Mouse (Mus musculus) lung, postnatal 36 days (tissue): ENCODE results near the gene Retsat.
A peak's percentile ranks its signal among the peaks of the same experiment; 100 is the strongest.

Source experiments
- DNase-seq: peaks from one replicate; pipeline ENCODE4 v3.0.0; 2022; ENCODE audit warnings: mixed read lengths

Gene Retsat

DNA sequence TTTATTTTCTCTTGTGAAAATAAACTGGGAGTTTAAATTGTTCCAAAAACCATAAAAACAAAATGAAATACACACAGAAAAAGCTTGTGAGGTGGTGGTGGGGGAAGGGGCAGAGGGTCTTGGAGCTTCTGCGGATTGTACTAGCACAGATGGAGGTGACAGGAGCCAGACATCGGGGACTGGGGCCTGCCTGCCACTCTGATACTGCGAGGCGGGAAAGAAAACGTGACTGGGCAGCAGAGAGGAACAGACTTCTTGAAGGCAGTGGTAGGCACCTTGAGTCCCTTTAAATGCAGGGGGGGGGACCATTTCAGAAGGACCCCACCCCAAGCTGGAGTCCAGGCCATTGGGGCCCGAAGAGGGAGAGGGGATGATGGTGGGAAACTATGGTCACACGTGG lies 28.1 kb downstream of the Retsat start:
- DNase-seq = no peak

DNA sequence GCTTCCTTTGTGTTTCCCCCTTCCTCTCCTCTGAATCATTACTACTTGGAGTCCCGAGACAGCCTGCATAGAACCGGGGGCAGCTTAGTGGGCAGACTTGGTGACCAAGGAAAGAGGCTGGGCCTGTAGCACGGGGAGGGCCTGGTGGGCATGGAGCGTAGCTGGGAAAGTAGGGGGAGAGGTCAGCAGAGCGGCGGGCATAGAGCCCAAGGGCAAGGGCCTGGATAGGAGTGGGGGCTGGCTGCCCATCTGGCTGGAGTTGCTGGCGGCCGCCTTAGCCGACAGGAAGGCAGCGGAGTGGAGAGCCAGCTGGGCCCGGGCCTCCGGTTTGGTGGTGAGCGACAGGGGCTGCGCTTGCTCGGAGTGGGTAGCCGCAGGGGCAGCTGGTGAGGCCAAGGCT lies 29.0 kb downstream of the Retsat start:
- DNase-seq = no peak

DNA sequence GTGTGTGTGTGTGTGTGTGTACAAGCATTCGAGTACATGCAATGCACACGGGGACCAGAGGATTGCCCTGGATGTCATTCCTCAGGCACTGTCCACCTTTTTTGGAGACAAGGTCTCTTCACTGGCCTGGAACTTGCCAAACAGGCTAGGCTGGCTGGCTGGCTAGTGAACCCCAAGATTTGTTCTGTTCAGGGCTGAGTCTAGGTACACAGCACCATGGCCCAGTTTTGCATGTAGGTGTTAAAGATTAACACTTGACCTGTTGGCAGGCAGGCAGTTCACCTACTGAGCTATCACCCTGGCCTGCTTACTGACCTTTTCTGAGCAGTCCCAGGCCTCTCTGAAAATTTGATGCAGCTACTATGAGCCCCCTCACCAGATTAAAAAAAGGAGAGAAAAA lies 32.1 kb downstream of the Retsat start:
- peak; percentile 42 for DNase-seq

DNA sequence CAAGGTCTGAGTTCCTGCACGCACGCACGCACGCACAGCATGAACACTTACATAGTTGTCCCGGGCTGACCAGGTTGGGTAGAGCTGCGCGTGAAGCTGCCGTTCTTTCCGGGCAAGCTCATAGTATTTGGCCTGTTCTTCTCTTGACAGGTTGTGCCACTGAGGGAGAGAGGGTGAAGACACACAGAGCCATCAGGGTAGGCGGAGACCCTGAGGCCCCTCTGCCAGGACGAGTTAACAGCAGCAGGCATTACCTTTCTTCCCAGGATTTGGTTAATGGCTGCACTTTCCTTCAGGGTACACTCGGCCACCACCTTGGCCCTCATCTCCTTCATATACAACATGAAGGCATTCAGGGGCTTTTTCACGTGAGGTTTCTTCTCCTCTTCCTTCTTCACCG lies 32.7 kb downstream of the Retsat start:
- DNase-seq = no peak

DNA sequence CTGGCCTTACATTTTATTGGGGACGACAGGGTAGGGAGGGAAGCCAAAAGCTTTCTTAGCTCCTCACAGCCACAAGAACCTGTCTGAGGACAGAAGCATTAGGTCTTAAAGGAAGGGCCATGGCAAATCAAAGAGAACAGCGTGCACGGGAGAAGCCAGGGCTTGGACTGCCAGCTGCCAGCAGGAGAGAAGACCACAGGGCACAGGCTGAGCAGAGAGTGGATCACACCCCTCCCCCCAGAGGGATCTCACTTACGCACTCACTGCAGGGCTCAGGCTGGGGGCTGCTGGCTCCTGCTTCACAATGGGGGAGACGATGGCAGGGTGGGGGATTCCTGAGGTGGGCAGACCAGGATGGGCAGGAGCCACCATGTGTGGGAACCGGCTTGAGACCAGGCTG lies 33.4 kb downstream of the Retsat start:
- DNase-seq = no peak

DNA sequence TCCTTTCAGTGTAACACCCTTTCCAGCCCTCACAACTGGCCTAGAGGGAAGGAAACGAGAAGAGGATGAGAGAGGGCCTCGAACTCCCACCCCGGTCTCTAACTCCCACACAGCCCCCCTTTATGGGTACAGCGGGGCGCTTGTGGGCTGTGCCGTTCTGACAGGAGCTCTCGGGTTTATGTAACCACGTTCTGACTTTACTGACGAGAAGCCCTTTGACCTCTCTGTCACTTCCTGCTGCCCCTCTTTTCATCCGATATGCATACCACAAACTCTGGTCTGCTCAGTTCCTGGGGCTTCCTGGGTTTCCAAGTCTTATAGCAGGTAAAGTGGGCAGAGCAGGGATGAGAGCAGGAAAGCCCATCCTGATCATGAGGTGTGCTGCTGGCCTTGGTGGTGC lies 36.0 kb downstream of the Retsat start:
- no peak for DNase-seq

DNA sequence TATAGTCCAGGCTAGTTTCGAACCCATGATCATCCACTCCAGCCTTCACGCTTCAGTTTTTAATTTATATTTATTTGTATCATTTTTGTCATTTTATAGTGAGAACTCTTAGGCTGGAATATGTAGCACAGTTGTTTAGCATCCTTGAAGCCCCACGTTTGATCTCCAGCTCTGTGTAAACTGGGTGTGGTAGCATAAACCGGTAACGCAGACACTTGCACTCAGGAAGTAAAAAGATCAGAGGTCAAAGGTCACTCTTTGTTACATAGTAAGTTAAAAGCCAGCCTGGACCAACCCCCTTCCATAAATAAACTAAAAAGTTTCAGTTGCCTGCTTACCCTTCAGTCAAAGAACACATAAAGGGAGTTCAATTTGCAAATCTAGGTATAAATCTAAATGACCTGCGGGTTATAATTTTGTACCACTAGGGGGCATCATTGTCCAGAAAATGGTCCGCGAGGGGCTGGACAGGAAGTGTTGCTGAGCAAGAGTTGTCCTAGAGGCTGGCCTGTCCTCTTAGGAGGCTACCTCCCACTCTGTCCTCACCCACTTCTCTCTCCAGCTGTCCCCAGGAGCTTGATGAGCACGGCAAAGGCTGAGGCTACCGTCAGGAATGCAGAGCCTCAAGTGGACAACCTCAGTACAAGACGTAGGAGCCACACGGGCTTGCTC lies 37.6 kb downstream of the Retsat start:
- peak; percentile 85 for DNase-seq

DNA sequence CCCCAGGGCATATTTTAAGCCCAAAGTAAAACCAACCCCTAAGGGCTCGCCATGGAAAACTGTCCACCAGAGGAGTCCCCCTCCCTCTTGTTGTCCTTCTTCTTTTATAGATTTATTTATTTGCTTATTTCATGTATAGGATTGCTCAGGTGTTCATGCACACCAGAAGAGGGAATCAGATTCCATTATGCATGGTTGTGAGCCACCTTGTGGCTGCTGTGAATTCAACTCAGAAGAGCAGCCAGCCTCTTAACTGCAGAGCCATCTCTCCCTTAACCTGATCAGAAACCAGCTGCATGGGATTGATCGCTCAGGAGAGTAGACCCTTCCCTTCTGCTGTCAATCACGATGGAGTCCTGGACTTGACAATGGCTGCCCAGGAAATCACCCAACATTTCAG lies 38.7 kb downstream of the Retsat start:
- no peak for DNase-seq

DNA sequence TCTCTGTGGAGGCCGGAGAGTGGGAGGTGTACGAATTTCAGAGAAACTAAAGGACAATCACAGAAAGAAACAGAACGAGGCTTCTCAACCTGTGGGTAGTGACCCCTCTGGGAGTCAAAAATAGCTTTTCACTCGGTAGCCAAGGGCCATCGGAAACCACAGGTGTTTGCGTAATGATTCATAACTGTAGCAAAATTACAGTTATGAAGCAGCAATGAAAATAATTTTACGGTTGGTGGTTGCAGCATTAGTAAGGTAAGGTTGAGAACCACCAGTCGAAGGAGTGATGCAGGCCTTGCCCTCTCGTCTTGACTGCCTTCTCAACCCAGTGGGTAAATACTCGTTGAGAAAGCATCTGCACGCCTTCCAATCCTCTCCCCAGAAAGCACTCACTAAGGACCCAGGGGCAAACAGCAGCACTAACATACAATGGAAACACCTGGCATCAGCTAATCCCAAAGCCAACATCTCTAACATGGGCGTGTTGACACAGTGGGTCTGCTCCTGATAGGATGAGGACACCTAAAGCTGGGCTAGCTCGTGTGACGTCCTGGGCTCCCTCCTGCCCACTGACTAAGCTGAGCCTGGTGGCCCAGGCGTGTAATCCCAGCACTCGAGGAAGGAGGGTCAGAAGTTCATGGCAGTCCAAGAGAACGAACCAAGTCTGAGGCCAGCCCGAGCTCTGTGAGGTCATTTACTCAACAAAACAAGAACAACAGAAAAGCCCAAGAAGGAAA lies 43.1 kb downstream of the Retsat start:
- peak; percentile 39 for DNase-seq

DNA sequence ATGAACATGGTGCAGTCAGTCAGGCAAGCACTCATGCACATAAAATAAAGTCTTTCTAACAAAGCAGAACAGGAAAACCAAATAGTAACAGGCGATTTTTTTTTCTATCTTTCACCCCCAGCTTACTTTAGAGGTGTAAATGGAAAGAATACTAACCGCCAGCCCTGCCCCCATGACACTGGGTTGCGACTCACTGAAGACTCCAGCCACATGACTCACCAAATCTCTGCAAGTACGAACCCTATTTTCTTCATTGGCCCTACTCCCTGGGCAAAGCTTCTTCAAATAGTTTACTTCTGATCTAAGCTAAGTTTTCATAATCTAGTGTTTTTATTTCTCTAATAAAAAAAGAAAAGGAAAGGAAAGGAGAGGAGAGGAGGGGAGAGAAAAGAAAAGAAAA lies 46.3 kb downstream of the Retsat start:
- DNase-seq = no peak

DNA sequence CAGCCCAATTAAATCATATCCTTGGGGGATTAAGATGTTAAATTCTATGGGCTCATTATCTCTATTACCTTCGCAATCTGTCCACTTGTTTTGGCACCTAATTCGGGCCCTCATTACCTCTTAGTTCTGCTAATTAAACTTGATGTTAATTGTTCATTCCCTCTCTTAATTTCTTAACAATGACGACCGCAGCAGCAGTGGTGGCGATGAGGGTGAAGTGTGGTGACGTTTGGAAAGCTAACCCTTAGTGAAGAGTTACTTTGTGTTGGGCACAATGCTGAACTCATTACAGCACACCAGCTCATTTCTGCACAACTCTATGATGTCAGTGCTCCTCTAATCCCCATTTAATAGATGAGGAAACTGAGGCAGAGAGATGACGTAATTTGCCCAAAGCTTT lies 47.1 kb downstream of the Retsat start:
- DNase-seq = no peak

DNA sequence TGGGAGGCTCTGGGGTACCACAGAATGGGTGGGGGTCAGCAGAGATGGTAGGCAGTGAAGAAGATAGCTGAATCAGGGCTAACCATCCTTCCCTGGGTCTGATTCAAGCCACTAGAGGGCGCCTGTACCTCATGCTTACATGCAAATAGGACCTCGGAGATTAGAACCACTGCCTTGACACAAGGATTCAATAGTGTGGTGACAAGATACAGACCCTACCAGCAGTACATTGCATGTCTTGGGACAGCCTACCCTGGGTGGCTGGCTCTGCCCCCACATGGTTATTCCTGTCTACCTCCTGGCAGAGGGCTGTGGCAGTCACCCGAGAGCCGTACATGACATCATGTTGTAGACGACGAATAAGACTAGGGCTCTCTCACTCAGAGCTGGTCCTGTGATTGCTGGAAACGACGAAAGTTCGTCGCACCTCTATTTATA lies 49.1 kb downstream of the Retsat start:
- DNase-seq = peak; percentile 88

DNA sequence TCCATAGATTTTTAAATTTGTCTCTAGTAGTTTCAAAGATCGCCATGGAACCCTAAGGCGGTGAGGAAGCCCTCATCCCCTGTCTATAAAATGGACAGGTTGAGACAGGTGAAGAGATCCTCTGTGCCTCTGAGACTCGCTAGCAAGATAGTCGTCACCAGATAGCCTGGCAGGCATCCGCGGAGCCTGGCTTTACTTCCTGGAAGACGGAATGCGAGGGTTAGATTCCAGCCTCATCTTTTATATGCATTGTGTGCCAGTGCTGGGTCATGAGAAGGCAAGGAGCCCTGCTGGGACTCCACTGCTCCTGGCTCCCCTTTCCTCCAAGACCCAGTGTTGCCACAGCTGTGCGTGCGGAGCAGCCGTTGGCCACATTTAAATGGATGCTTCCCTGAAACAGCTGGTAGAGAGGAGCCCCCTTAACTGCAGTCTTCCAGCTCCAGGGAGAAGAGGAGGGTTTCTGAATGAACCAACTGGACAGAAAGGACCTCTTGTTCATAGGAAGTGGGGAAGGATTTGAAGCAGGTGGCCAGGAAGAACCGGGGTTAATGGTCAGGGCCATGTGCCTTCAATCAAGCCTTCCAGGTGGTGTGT lies 49.8 kb downstream of the Retsat start:
- no peak for DNase-seq

DNA sequence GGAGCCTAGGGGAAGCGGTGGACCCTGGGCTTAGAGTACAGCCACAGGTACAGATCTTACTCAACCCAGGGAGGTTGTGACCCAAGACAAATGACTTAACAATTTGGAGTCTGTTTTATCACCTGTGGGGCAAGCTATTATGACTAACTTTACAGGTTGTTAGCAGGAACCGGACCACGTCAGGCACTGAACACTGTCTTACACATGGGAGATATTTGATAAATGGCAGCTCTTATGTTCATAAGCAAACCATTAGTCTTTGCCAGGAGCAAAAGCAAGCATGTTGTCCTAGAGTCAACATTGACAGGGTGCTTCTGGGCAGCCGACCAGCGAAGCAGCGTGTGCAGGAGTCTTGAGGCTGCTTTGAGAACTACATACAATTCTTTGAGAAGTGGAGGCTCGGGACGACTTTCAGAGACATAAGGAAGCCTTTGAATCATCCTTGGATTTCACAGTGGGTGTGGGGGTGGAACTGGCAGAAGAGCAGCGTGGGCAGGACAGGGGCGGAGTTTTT lies 52.1 kb downstream of the Retsat start:
- peak; percentile 80 for DNase-seq

DNA sequence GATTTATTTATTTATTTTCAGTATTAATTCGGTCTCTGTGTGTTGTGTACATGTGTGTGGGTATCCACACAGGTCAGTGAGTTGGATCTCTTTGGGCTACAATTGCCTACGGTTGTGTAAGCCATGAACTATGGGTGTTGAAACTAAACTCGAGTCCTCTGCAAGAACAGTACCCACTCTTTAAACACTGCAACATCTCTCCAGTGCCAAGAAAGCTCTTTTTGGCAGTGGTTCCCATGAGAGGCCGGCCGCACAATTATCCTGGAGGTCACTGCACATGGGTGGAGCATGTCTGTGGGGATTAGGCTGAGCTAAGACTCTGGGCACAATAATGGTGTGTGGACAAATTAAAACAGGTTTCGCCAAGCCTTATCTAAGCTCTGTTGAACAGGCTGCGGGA lies 55.1 kb downstream of the Retsat start:
- peak; percentile 93 for DNase-seq

DNA sequence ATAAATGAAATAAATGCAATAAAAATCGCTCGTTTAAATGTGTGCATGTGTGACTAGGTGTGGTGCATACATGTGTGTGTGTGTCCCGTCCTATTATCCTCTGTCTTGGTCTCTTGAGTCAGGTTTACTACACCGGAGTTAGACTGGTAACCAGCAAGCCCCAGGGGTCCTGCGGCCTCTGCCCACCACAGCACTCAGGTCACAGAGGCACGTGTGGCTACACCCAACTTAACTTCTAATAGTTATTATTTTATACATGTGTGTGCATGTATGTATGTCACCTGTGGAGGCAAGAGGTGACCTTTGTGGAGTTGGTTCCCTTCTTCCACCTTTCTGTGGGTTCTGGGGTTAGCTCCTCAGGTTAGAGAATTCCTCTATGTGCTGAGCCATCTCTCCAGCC lies 56.1 kb downstream of the Retsat start:
- DNase-seq = no peak

DNA sequence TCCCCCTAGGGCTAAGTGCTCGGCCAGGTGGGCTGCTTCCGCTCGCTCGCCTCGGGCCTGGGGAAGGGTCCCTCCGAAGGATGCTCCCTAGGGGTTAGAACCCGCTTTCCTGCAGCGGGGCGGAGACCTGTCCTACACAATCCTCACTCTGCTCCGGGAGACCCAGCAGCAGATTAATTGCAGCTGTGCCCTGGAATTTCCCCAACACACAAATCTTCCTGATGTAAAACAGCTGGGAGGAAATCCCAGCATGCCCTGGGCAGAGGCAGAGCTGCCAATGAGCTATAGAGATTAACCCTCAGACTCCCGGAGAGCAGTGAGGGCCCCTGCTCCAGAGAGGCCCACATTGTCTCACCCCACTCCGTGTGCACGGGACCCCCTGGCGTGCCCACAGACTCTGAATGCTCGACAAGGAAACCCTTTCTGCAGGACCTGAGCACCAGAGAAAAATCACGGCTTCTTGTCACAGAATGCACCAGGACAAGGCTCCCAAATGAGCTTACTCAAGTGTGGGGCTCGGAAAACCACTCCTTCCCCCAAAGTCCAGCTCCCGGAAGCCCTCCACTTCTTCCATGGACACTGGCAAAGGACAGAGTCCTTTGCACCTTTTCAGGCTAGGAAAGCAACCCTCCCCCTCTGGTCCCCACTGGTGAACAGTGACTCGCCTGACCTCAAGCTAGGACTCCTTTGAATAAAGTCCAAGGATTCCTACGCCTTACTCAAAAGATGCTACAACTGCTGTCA lies 57.2 kb downstream of the Retsat start:
- DNase-seq = peak; percentile 72

DNA sequence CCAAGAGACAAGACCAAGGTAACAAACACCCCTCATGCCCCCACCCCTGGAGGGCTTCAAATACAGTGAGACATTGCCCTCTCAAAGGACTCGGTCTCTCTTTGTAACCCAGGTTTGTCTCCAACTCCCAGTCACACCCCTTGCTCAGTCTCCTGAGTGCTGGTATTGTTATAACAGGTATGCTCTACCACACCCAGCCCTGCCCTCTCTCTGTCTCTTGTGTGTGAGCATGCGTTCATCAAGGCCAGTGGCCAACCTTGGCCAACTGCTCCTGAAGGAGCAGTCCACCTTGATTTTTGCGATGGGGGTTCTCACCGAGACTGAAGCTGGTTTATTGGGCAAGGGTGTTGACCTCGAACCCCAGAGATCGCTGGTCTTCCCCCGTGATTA lies 57.8 kb downstream of the Retsat start:
- no peak for DNase-seq

DNA sequence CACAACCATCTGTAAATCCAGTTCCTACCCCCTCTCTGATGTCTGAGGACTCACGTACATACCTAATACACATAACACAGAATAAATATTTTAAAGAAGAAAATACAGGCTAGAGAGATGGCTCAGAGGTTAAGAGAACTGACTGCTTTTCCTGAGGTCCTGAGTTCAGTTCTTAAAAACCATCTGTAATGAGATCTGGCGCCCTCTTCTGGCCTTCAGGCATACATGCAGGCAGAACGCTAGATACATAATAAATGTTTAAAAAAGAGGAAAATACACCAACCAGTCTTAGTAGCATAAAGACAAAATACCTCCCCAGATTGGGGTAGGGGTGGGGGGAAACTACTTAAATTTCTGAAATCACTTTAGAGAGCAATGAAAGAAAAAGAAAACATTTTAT lies 59.7 kb downstream of the Retsat start:
- DNase-seq = peak; percentile 61
